Mouse (Mus musculus): Measurements from ENCODE around the gene Unc13c. TPM values are rescaled to one million over a fixed set of nuclear protein-coding genes. Genes with fewer than 3 reads are reported as not detected.

Gene Unc13c
- polyA plus RNA-seq, 1 experiment from 2014 or later, result 0.77 TPM

DNA sequence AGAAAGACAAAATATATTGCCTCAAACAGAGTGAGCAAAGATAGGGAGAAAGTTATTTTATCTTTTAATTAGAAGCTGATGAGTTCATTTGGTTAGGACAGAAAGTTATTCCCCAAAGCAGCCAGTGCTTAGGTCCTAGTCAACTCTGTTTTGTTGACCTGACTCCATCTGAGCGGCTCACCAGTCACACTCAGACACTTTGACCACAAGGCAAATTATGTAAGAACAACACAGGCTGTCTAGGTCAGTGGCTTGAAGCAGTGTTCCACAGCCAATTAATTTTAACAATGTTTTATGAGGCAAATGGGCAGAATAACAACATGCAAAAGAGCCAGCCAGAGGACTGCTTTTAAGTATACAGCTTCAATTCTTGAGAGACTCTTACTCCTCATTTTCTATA, 343.6 kb downstream of the Unc13c start:
- Histone ChIP-seq H3K27ac (replicated peaks; ENCODE audit: low read depth, low read length) (no peak overlapping the region), H3K27me3 (replicated peaks; ENCODE audit: control insufficient read depth, insufficient read depth, low read length) (no peaks in the 10 kb centered on the region), H3K4me3 (ENCODE audit: low read depth, low read length) (no peak overlapping the region), H3K4me2 (ENCODE audit: low read depth, low read length) (no peak overlapping the region), H3K9me3 (ENCODE audit: control insufficient read depth, low read length) (no peaks in the 10 kb centered on the region), H3K36me3 (ENCODE audit: control insufficient read depth, insufficient read depth, low read length) (no peaks in the 10 kb centered on the region), H3K9ac (ENCODE audit: low read depth, low read length) (no peak overlapping the region), H3K4me1 (ENCODE audit: control insufficient read depth, insufficient read depth, low read length) (no peaks in the 10 kb centered on the region)
- DNase-seq (ENCODE audit: low spot score) (no peak), ATAC-seq (ENCODE audit: low read depth) (no peak)
- 66% methylated on average over 1 of the region's 1 CpGs for WGBS

DNA sequence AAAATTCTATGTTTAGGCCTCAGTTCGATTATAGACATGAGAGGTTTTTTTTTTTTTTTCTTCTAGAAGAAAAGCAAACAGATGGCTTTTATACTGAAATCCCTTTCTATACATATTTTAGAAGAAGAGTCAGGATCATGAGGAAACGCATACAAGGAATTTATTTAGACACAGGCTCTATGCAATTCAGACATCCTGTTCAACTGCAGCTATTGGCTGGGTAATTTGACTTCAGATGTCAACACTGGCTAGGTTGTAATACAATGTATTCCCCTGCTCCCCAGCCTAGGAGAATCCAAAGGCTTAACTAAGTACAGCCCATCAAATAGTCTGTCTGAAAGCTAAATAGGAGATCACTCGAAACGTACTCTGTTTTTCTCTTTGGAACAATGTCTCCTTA, 355.9 kb downstream of the Unc13c start:
- Histone ChIP-seq H3K9ac (ENCODE audit: low read depth, low read length) (no peak overlapping the region), H3K4me3 (ENCODE audit: low read depth, low read length) (no peak overlapping the region), H3K27me3 (replicated peaks; ENCODE audit: control insufficient read depth, insufficient read depth, low read length) (no peaks in the 10 kb centered on the region), H3K36me3 (ENCODE audit: control insufficient read depth, insufficient read depth, low read length) (no peaks in the 10 kb centered on the region), H3K4me1 (ENCODE audit: control insufficient read depth, insufficient read depth, low read length) (no peaks in the 10 kb centered on the region), H3K4me2 (ENCODE audit: low read depth, low read length) (no peak overlapping the region), H3K9me3 (ENCODE audit: control insufficient read depth, low read length) (no peaks in the 10 kb centered on the region), H3K27ac (replicated peaks; ENCODE audit: low read depth, low read length) (no peak overlapping the region)
- DNase-seq (ENCODE audit: low spot score) (peak; percentile 56), ATAC-seq (ENCODE audit: low read depth) (no peak)
- whole genome bisulfite sequencing, result 54% methylated on average over 4 of the region's 4 CpGs

- Histone ChIP-seq H3K27ac (replicated peaks; ENCODE audit: low read depth, low read length) (no peak overlapping the region), H3K36me3 (ENCODE audit: control insufficient read depth, insufficient read depth, low read length) (no peaks in the 10 kb centered on the region), H3K4me3 (ENCODE audit: low read depth, low read length) (no peak overlapping the region), H3K27me3 (replicated peaks; ENCODE audit: control insufficient read depth, insufficient read depth, low read length) (no peaks in the 10 kb centered on the region), H3K9me3 (ENCODE audit: control insufficient read depth, low read length) (no peaks in the 10 kb centered on the region), H3K4me1 (ENCODE audit: control insufficient read depth, insufficient read depth, low read length) (no peaks in the 10 kb centered on the region), H3K4me2 (ENCODE audit: low read depth, low read length) (no peak overlapping the region), H3K9ac (ENCODE audit: low read depth, low read length) (no peak overlapping the region)
- ATAC-seq (ENCODE audit: low read depth) (no peak), DNase-seq (ENCODE audit: low spot score) (no peak)
- 42% methylated on average over 1 of the region's 1 CpGs for WGBS
Measured at GRCm38 (mm10) chr9:73603921-73604320, 364.8 kb downstream of the Unc13c start.

GRCm38 (mm10) chr9:73565558-73565957, 403.2 kb downstream of the Unc13c start:
- no peak for ATAC-seq (ENCODE audit: low read depth)
- 55% methylated on average over 4 of the region's 4 CpGs for WGBS

DNA sequence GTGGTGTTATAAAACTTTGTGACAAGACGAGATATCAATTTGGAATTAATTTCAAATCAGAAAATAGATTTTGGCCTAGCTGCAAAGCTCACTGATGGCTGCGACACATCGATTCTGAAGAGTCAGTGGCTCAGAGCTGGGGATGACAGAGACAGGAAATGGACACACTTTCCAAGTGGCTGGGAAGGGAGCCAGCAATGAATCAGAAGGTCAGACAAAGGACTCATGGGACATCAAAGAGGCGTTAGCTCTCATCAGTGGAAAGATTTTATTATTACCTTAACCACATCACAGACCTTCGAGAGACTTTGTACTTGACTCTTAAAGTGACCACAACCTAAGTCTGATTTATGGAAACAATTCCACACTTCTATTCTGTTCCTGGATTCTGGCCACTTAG, 408.7 kb downstream of the Unc13c start:
- H3K4me2 ChIP-seq (ENCODE audit: low read depth, low read length), result no peak overlapping the region
- ATAC-seq (ENCODE audit: low read depth) (no peak), DNase-seq (ENCODE audit: low spot score) (peak; percentile 45)
- no peaks in the 10 kb centered on the region for H3K9me3 ChIP-seq (ENCODE audit: control insufficient read depth, low read length)
- H3K4me1 ChIP-seq (ENCODE audit: control insufficient read depth, insufficient read depth, low read length), result no peaks in the 10 kb centered on the region
- no peak overlapping the region for H3K9ac ChIP-seq (ENCODE audit: low read depth, low read length)
- no peaks in the 10 kb centered on the region for H3K27me3 ChIP-seq (replicated peaks; ENCODE audit: control insufficient read depth, insufficient read depth, low read length)
- H3K4me3 ChIP-seq (ENCODE audit: low read depth, low read length), result no peak overlapping the region
- 49% methylated on average over 5 of the region's 5 CpGs for WGBS
- no peaks in the 10 kb centered on the region for H3K36me3 ChIP-seq (ENCODE audit: control insufficient read depth, insufficient read depth, low read length)
- no peak overlapping the region for H3K27ac ChIP-seq (replicated peaks; ENCODE audit: low read depth, low read length)

More at GRCm38 (mm10) chr9:73565558-73565957, 403.2 kb downstream of the Unc13c start:
- Histone ChIP-seq H3K27me3 (replicated peaks; ENCODE audit: control insufficient read depth, insufficient read depth, low read length) (no peaks in the 10 kb centered on the region), H3K9me3 (ENCODE audit: control insufficient read depth, low read length) (peaks cover 9% of the 10 kb centered on the region; the same call in 1 of the 2 replicates), H3K36me3 (ENCODE audit: control insufficient read depth, insufficient read depth, low read length) (no peaks in the 10 kb centered on the region), H3K9ac (ENCODE audit: low read depth, low read length) (no peak overlapping the region), H3K4me1 (ENCODE audit: control insufficient read depth, insufficient read depth, low read length) (no peaks in the 10 kb centered on the region), H3K27ac (replicated peaks; ENCODE audit: low read depth, low read length) (no peak overlapping the region), H3K4me2 (ENCODE audit: low read depth, low read length) (no peak overlapping the region), H3K4me3 (ENCODE audit: low read depth, low read length) (no peak overlapping the region)
- DNase-seq (ENCODE audit: low spot score), result no peak

GRCm38 (mm10) chr9:73557805-73558204, 411.0 kb downstream of the Unc13c start:
- ATAC-seq (ENCODE audit: low read depth) (no peak), DNase-seq (ENCODE audit: low spot score) (no peak)
- no peak overlapping the region for H3K4me2 ChIP-seq (ENCODE audit: low read depth, low read length)
- H3K4me3 ChIP-seq (ENCODE audit: low read depth, low read length), result no peak overlapping the region
- H3K4me1 ChIP-seq (ENCODE audit: control insufficient read depth, insufficient read depth, low read length), result no peaks in the 10 kb centered on the region
- H3K36me3 ChIP-seq (ENCODE audit: control insufficient read depth, insufficient read depth, low read length), result no peaks in the 10 kb centered on the region
- H3K9me3 ChIP-seq (ENCODE audit: control insufficient read depth, low read length), result no peaks in the 10 kb centered on the region
- H3K27ac ChIP-seq (replicated peaks; ENCODE audit: low read depth, low read length), result no peak overlapping the region
- 38% methylated on average over 1 of the region's 2 CpGs for WGBS
- no peaks in the 10 kb centered on the region for H3K27me3 ChIP-seq (replicated peaks; ENCODE audit: control insufficient read depth, insufficient read depth, low read length)
- no peak overlapping the region for H3K9ac ChIP-seq (ENCODE audit: low read depth, low read length)

- Histone ChIP-seq H3K4me2 (ENCODE audit: low read depth, low read length) (no peak overlapping the region), H3K27ac (replicated peaks; ENCODE audit: low read depth, low read length) (no peak overlapping the region), H3K4me1 (ENCODE audit: control insufficient read depth, insufficient read depth, low read length) (no peaks in the 10 kb centered on the region), H3K27me3 (replicated peaks; ENCODE audit: control insufficient read depth, insufficient read depth, low read length) (no peaks in the 10 kb centered on the region), H3K36me3 (ENCODE audit: control insufficient read depth, insufficient read depth, low read length) (no peaks in the 10 kb centered on the region), H3K9me3 (ENCODE audit: control insufficient read depth, low read length) (no peaks in the 10 kb centered on the region), H3K9ac (ENCODE audit: low read depth, low read length) (no peak overlapping the region), H3K4me3 (ENCODE audit: low read depth, low read length) (no peak overlapping the region)
- ATAC-seq (ENCODE audit: low read depth) (no peak), DNase-seq (ENCODE audit: low spot score) (no peak)
- 71% methylated on average over 6 of the region's 6 CpGs for WGBS
Measured at GRCm38 (mm10) chr9:73555354-73555753, 413.4 kb downstream of the Unc13c start.

DNA sequence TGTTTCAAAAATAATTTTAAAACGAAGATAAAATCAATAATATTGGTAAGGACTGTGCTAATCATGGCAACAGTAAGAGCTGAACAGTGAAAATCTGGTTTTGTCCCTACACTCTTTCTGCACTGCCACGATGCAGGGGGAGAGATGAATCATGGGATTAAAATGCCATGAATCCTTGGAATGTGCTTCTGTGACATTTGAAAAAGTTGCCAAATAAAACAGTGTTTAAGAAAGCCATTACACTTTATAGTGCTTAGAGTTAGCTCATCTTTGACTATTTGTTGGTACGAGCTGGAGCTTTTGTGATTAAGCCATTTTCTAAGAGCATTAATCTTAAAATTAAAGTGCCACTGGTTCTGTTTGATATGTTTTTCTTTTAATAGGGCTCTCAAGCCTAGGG, 496.2 kb downstream of the Unc13c start:
- WGBS, result 45% methylated on average over 3 of the region's 3 CpGs
- ATAC-seq (ENCODE audit: low read depth) (no peak), DNase-seq (ENCODE audit: low spot score) (no peak)
- H3K36me3 ChIP-seq (ENCODE audit: control insufficient read depth, insufficient read depth, low read length), result no peaks in the 10 kb centered on the region
- H3K4me1 ChIP-seq (ENCODE audit: control insufficient read depth, insufficient read depth, low read length), result no peaks in the 10 kb centered on the region
- H3K4me3 ChIP-seq (ENCODE audit: low read depth, low read length), result no peak overlapping the region
- H3K9ac ChIP-seq (ENCODE audit: low read depth, low read length), result no peak overlapping the region
- no peak overlapping the region for H3K4me2 ChIP-seq (ENCODE audit: low read depth, low read length)
- H3K27me3 ChIP-seq (replicated peaks; ENCODE audit: control insufficient read depth, insufficient read depth, low read length), result no peaks in the 10 kb centered on the region
- H3K9me3 ChIP-seq (ENCODE audit: control insufficient read depth, low read length), result no peaks in the 10 kb centered on the region
- no peak overlapping the region for H3K27ac ChIP-seq (replicated peaks; ENCODE audit: low read depth, low read length)

GRCm38 (mm10) chr9:73462027-73462426, 506.7 kb downstream of the Unc13c start:
- Histone ChIP-seq H3K9ac (ENCODE audit: low read depth, low read length) (no peak overlapping the region), H3K4me3 (ENCODE audit: low read depth, low read length) (no peak overlapping the region), H3K27me3 (replicated peaks; ENCODE audit: control insufficient read depth, insufficient read depth, low read length) (no peaks in the 10 kb centered on the region), H3K27ac (replicated peaks; ENCODE audit: low read depth, low read length) (no peak overlapping the region), H3K4me1 (ENCODE audit: control insufficient read depth, insufficient read depth, low read length) (no peaks in the 10 kb centered on the region), H3K9me3 (ENCODE audit: control insufficient read depth, low read length) (no peaks in the 10 kb centered on the region), H3K4me2 (ENCODE audit: low read depth, low read length) (no peak overlapping the region), H3K36me3 (ENCODE audit: control insufficient read depth, insufficient read depth, low read length) (no peaks in the 10 kb centered on the region)
- ATAC-seq (ENCODE audit: low read depth) (no peak), DNase-seq (ENCODE audit: low spot score) (no peak)
- 89% methylated on average over 2 of the region's 2 CpGs for WGBS

Measured in embryonic facial prominence, embryonic 14.5 days (tissue).